Mouse (Mus musculus) adrenal gland, postnatal 36 days (tissue): ENCODE results near the gene Spry2. TPM values are rescaled to one million over a fixed set of nuclear protein-coding genes. Genes with fewer than 3 reads are reported as not detected.

Experiments used
- DNase-seq, 2 experiments: peaks; one replicate each; pipeline ENCODE4 v3.0.0; 2021; ENCODE audit warnings: mixed read lengths in 1 of 2
- total RNA-seq, 2 experiments: library from RNA; stranded (reverse); gene quantifications; 2 replicates each; pipeline ENCODE4 v1.2.3; 2021

Spry2 gene
- total RNA-seq, 2 experiments from 2014 or later, result 38.1 to 38.6 TPM

DNA sequence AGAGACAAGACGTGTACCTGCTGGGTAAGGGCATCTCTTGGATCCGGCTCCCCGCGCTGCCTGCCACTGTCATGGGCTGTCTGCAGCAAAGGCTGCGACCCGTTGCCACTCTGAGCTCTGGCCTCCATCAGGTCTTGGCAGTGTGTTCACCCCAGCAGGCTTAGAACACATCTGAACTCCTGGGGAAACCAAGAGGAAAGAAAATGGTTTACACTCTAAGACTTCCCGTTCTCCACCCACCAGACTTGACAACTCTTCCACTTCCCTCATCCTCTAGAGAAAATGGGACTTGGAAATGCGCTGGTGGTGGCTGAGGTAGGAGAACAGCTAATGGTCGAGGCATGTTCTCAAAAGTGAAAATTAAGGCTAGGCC is 3.0 kb downstream of the Spry2 start:
- peak; percentile 52 to 56 for DNase-seq

DNA sequence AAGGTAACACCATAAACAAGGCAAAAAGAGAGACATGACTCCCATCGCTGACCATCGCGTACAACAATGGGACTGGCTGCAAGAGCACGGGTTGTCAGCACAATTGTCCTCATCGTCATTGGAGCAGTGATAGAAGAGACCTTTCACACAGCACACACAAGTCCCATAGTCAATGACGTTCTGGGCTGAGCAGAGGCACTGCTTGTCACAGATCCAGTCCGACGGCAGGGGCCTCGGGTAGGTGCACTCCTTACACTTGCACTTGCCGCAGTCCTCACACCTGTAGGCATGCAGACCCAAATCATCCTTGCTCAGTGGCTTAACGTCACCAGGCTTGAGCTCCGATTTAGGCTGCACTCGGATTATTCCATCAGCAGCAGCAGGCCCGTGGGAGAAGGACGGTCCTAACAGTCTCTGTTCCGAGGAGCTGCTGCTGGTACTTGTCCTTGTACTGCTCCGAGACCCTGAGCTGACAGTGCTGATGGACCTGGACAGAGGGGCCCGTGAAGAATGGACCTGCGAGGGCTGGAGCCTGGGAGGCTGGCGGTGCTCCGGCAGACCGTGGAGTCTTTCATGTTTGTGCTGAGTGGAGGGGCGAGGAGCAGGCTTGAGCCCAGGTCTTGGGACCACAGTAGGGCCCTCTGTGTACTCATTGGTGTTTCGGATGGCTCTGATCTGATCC is 3.5 kb downstream of the Spry2 start:
- DNase-seq, result peak; percentile 24 to 51

DNA sequence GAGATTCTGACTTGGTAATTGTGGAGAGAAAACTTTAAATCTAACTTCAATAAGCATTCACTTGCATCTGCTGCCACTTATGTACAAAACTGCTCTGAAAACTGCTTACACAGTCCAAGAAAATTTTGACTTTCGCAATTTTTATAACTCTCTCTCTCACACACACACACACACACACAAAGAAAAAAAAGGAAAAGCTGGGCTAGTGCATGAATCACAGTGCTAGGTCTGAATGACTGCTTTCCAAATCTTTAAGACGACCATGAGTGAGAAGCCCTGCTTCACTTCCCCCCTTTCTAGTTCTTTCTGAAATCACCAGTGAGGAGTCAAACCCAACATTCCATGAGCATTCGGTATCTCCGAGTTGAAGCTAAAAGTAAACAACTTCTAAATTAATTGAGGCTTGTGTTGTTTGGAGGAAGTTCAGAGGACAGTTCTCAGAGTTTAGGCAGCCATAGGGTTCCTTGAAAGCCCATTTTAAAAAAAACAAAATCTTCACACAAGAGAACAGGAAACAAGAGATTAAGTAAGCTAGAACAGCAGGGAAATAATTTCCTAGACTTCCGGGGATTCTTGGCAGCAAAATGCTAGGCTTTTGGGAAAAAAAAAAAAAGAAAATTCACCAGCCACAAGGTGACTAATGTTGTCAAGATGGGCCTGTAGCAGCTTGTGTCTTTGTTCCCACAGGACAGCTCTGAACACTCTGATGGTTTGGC is 5.9 kb downstream of the Spry2 start:
- DNase-seq, result no peak

DNA sequence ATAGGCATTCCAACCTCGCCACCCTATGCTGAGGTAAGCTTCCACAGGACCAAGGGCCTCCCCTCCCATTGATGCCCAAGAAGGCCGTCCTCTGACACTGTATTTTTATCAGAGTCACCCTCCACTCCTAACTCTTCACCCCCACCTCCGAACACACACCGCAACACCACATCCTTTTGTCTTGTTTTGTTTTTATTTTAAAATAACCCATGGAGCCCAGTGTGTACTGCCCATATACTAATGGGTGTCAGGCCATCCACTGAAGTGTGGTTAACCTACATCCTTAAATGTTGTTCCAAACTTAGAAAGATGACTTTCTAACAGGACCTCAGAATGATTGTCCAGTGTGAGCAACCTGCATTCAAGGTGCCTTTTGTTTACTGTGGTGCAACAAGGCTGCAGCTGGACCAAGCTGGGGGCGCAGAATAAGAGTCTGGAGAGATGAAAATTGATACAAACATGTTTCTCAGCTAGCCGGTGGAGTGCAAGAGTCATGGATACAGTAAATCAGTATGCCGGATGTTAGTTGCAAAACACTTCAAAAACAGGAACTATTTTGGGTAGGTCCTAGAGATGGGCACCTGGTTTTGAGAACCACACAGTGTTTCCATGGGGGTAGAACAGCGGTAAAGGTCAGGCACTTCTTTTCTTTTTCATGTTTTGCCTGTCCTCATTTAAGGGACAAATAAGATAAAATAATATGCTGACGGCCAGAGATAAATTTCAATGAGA is 9.8 kb downstream of the Spry2 start:
- no peak for DNase-seq

DNA sequence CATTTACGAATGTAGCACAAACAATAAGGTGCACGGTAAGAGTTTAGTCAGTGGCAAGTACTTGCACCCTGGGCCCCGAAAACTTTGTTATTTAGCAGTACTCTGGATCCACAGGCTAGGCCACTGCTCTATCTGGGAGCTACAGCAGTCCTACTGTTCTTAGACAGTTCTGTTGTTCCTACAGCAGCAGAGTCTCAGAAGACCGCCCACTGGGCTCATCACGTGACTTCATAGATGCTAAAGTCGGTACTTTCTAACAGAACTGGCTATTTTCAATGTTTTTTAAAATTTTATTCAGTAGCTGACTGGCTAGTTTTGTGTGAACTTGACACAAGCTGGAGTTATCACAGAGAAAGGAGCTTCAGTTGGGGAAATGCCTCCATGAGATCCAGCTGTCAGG is 11.4 kb downstream of the Spry2 start:
- no peak for DNase-seq

DNA sequence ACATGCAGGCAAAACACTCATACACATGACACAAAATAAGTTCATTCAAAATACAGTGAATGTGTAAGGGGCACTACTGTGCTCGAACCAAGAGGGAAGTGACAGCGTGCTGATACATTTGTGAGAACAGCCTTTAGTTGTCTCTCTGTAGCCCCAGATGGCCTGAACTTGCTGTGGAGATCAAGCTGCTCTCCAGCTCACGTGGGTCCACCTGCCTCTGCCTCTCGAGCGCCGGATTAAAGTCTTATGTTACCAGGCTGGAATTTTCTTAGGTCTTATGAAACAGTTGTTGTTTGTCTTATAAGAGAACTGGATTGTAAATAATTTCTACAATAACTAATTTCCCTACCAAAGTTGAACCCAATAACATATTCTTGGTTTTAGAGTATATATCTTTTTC is 13.4 kb downstream of the Spry2 start:
- DNase-seq, result no peak

DNA sequence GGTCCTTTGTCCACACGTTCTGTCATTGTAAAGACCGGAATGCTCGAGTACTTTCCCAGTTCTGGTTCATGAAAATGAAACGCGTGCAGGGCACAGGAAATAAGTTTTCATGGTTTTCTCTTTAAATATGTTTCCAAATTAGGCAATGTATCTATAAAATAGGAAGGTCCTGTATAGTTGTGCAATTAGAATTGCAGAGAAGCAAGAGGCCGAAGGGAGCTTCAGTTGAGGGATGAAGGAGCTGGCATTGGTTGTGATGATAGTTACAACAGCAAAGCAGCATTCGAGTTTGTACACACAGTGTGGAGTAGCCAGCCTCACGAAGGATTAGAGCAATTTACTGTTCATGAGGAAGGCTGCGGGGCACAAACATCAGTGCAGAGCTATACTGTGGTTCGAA is 18.3 kb downstream of the Spry2 start:
- DNase-seq, result no peak

DNA sequence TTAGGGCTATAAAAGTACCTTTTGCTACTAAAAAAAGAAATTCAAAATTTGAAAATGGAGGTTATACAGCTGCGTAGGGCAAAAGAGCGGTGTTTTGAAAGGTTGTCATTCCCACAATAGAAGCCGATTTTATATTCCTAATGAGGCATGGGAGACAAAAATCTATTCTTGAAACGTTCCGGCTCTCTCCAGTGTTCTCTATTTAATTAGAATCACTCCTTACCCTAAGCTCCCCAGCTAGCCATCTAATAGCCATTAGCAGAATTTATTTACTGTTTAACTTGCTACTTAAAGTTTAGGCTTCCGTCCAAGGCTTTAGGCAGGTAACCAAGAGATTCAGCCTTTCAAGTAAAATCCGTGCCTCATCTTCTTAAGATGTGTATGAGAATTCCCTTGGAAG is 20.2 kb downstream of the Spry2 start:
- no peak for DNase-seq

DNA sequence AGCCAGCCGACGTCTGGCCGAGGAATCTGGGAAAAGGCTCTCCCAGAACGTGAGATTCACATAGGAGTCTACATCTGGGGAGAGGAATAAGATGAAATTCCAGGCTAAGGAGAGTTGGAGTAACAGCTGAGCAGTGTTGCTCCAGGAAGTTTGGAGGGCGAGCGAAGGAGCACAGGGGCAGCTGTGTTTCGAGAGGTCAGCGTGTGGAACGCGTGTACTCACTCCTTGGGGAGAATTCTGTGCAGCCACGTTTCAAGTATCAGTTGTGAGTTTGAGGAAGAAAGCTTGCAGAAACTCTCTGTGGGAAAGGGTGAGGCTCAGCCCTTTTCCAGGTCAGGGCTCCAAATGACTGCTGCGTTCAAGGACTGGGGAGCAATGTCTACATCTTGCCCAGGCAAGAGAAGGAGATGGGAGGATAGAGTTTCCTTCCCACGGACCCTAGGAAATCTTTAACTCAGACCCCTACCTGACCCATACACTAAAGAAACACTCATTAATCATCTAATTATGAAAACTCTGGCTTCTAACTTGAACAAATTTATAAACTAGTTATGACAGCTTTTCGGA is 26.2 kb downstream of the Spry2 start:
- DNase-seq, result peak in 1 of 2 experiments; percentile 15

DNA sequence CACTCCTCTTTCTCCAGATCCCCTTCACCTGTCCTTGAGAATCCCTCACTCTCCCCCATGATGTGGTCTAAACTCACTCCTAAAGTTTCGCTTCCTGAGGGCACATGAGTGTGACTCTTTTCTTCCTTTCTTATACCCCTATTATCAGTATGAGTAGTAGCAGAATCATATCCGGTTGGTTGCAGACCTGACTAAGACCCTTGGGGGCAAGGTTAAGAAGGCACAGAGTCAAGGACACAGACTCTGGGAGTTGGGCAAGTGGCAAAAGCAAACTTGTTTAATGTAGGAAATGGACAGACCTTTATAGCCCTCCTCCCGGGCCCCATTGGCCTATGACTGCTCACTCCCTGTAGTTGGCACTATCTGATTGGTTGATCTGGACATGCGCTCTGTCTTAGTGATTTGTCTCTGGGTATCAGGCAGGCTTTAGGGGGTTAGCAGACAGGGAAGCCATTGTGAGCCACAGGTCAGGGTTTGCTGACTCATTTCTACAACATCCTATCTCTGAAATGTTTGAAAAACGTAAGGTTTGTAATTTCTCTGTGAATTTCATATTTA is 31.2 kb downstream of the Spry2 start:
- DNase-seq, result no peak

DNA sequence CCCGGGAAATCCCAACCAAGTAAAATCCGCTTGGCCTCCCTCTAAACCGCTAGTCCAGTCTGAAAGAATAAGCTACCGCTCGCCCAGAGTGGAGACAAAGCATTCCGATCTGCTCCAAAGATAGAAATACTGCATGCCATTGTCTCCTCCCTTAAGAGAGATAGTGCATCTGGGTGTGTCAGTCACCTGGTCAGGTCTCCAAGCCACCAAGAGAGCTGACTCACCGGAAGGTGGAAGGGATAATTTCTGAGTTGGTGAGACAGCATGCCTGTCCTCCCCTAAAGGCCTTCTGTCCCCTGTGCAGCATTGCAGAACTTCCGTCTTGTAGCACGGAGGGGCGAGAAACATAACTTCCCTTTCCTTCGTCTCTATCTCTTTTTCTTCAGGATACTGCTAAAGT is 34.4 kb downstream of the Spry2 start:
- no peak for DNase-seq

DNA sequence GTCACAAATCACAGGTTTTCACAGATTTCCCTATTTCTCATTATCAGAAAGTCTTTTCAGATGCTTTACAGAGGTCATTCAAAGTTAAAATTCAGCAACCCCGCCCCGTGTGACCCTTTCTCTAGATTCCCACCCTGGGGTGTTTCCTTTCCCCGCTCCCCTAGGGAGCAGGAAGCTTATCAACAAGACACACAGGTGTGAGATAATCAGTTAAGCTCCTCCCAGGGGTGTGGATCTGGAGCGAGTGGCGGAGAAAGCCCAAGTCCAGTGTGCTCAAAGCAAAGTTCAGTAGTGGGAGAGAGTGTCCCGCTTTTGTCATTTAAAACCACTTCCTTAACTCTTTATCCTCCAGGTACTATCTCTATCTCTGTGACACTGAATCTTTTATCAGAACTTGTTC is 35.7 kb downstream of the Spry2 start:
- no peak for DNase-seq

DNA sequence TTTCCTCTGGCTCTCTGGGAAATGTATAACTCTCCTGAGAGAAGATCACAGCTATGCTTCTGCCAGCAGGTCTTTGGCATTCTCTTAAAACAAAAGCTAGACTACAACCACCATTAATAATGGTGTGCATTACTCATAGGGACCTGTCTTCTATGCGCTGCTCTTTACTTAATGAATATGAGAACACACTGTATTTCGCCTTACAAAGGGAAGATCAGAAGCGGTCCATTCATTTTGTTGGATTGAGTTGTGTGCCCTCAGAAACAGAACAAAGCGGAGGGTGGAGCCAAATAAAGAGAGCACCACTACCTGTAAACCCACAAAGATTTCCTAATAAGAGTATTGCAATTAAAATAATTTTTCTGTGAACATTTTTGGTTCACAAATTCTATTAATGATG is 36.3 kb downstream of the Spry2 start:
- no peak for DNase-seq

DNA sequence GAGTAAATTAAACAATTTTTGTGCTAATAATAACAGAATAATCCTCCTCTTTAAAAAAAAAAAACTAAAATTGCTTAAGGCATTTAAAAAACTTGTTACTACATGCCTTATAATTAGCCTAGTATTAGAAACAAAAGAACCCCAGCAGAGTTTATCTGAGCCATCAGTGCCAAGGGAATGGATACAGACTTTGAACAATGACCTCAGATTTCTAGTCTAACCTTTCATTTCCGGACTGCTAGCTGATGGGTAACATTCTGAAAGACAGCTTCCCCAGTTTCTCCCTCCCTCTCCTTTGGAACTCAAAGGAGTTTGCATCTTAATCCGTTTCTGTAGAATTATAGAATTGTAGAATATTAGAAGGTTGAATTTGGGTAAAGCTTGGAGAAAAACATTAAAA is 36.7 kb downstream of the Spry2 start:
- DNase-seq, result no peak

DNA sequence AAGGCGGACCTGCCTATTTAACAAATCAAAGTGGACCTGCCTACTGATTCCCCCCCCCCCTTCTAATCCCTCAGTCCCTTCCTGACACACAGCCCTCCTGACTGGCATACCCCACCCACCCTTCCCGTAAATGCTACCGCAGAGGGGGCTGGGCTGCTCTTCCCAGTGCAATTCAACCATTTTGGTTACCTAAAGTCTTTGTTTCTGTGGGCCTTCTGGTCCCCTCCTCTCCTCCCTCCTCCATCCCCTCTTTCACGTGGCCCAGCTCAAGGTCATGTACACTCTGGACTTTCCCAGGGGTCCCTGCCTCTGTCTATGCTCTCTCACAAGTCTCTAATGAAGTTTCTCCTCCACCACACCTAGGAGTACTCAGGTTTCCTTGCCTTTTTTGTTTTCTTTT is 37.3 kb downstream of the Spry2 start:
- no peak for DNase-seq

DNA sequence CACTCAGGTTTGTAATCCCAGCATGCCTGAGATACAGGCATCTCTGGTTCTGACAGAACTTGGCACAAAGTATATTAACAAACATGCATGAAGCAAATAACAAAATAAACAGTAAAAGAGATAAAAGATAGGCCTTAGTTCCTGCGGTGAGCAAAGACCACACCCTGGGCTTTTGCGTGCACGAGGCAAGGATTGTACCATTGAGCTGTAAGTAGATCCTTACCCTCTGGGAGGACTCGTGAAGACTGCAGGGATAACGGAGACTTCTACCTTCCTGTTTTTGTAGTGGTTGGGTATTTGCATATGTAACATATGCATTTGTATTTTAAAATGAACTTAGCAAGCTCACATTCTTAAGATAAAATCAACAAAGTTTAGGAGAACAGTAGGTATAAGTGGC is 37.7 kb downstream of the Spry2 start:
- DNase-seq, result no peak

DNA sequence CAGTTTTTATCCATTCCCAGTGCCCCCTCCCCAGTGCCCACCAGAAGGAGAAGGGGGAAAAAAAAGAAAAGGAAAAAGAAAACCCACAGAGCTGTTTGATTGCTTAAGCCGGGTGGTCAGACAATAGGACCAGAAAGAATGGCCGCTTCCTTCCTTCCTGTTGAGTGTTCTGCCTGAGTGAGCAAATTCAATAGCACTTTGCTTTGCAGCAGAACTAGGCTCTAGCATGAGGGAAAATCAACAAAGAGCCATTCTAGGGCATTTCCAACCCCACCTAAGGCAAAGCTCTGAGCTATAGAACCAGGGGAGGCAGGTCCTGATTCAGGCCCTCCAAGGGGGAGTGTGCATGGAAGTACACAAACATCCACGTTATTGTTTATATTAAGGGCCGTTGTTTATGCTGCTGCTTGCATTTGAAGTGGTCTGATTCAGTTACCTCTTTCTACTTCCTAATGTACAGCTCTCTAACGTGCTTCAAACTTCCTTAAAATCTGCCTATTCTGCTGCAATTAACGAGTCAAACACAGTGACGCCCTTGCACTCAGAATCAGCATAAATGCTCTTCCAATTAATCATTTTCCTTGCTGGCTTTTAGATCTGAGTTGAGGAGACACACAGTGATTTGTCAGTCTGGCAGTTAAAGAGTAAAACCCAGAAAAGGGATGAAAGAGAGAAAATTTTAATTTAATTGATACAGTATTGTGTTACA is 45.1 kb downstream of the Spry2 start:
- DNase-seq, result no peak

Other genes with a start within 250 kb of the Spry2 start
- gene Trim52, start 209.4 kb upstream of the Spry2 start, total RNA-seq, result not detected